Mouse (Mus musculus): ENCODE measurements around the gene Duxf3. TPM values are rescaled to one million over a fixed set of nuclear protein-coding genes. Genes with fewer than 3 reads are reported as not detected.
"Not testable (repeated sequence)": the region's sequence is repeated elsewhere in the genome, so short reads cannot be mapped to it uniquely, and the experiment has no call there.

Gene Duxf3
- polyA plus RNA-seq (2015; fragmentation: Nextera tagmentation; extraction: Ambion mirVana) = not detected in 2 replicates

- WGBS = 76% methylated on average over 7 of the region's 8 CpGs
- not testable (repeated sequence) for H3K4me1 ChIP-seq (replicated peaks); H3K27me3 ChIP-seq; H3K36me3 ChIP-seq; H3K4me3 ChIP-seq; H3K4me2 ChIP-seq; H3K9ac ChIP-seq; H3K27ac ChIP-seq (replicated peaks)
- peaks cover 20% of the 10 kb centered on the region for H3K9me3 ChIP-seq
- peak; percentile 51 for ATAC-seq (ENCODE audit: low read depth)
These were observed at the start of gene Duxf3 for GRCm38 (mm10) chr10:58232641-58232969. Gene Duxf3 (minus strand): TSS chr10:58232675.

GRCm38 (mm10) chr10:58282238-58282637 is 49.8 kb upstream of the Duxf3 start:
- H3K27me3 ChIP-seq = no peaks in the 10 kb centered on the region
- peaks cover 79% of the 10 kb centered on the region for H3K36me3 ChIP-seq
- 94% methylated on average over 7 of the region's 7 CpGs for WGBS

GRCm38 (mm10) chr10:58258466-58258865 is 26.0 kb upstream of the Duxf3 start:
- peaks cover 47% of the 10 kb centered on the region for H3K36me3 ChIP-seq
- H3K4me2 ChIP-seq = no peak overlapping the region
- H3K27me3 ChIP-seq = no peaks in the 10 kb centered on the region
- ATAC-seq (ENCODE audit: low read depth) = no peak
- no peak overlapping the region for H3K27ac ChIP-seq (replicated peaks)
- H3K4me1 ChIP-seq (replicated peaks) = peaks cover 15% of the 10 kb centered on the region
- no peaks in the 10 kb centered on the region for H3K9me3 ChIP-seq
- WGBS = 79% methylated on average over 5 of the region's 5 CpGs
- H3K9ac ChIP-seq = no peak overlapping the region
- H3K4me3 ChIP-seq = no peak overlapping the region

More at GRCm38 (mm10) chr10:58282238-58282637, 49.8 kb upstream of the Duxf3 start:
- no peaks in the 10 kb centered on the region for H3K4me1 ChIP-seq (replicated peaks)
- no peak overlapping the region for H3K9ac ChIP-seq
- H3K4me2 ChIP-seq = no peak overlapping the region
- ATAC-seq (ENCODE audit: low read depth) = no peak
- H3K27ac ChIP-seq (replicated peaks) = no peak overlapping the region
- no peaks in the 10 kb centered on the region for H3K9me3 ChIP-seq
- H3K4me3 ChIP-seq = no peak overlapping the region

- Histone ChIP-seq H3K27me3 (no peaks in the 10 kb centered on the region), H3K4me1 (replicated peaks) (peaks cover 15% of the 10 kb centered on the region), H3K4me3 (peak overlapping the region; percentile 86), H3K9me3 (no peaks in the 10 kb centered on the region), H3K4me2 (peak overlapping the region; percentile 64), H3K9ac (peak overlapping the region; percentile 81), H3K27ac (replicated peaks) (no peak overlapping the region), H3K36me3 (peaks cover 30% of the 10 kb centered on the region)
- 14% methylated on average over 4 of the region's 4 CpGs for WGBS
- ATAC-seq (ENCODE audit: low read depth) = no peak
These were observed 23.5 kb upstream of the Duxf3 start for GRCm38 (mm10) chr10:58255954-58256353.

GRCm38 (mm10) chr10:58255213-58255892 is 22.9 kb upstream of the Duxf3 start, which contains the start of gene Gcc2:
Gene Gcc2 (plus strand): TSS chr10:58255497.
- Histone ChIP-seq H3K9me3 (no peaks in the 10 kb centered on the region), H3K9ac (peak within 1 kb of the TSS; percentile 81), H3K4me3 (peak within 1 kb of the TSS; percentile 86), H3K4me2 (peak within 1 kb of the TSS; percentile 64), H3K27me3 (no peaks in the 10 kb centered on the region), H3K27ac (replicated peaks) (peak within 1 kb of the TSS; percentile 82), H3K4me1 (replicated peaks) (peaks cover 15% of the 10 kb centered on the region), H3K36me3 (peaks cover 24% of the 10 kb centered on the region)
- peak; percentile 100 for ATAC-seq (ENCODE audit: low read depth)
- under 1% methylated on average over 58 of the region's 58 CpGs for WGBS

- H3K27ac ChIP-seq (replicated peaks) = peak overlapping the region; percentile 82; the same call in 1 of the 2 replicates
- peaks cover 17% of the 10 kb centered on the region for H3K36me3 ChIP-seq
- peak overlapping the region; percentile 86 for H3K4me3 ChIP-seq
- WGBS = 31% methylated on average over 6 of the region's 6 CpGs
- H3K4me2 ChIP-seq = peak overlapping the region; percentile 64
- H3K4me1 ChIP-seq (replicated peaks) = peaks cover 15% of the 10 kb centered on the region
- H3K27me3 ChIP-seq = no peaks in the 10 kb centered on the region
- H3K9ac ChIP-seq = peak overlapping the region; percentile 81
- no peaks in the 10 kb centered on the region for H3K9me3 ChIP-seq
- peak; percentile 23 for ATAC-seq (ENCODE audit: low read depth)
These were observed 22.2 kb upstream of the Duxf3 start for GRCm38 (mm10) chr10:58254635-58255175.

- no peak for ATAC-seq (ENCODE audit: low read depth)
- H3K4me1 ChIP-seq (replicated peaks) = peaks cover 2% of the 10 kb centered on the region
- 19% methylated on average over 1 of the region's 1 CpGs for WGBS
These were observed 17.1 kb upstream of the Duxf3 start for GRCm38 (mm10) chr10:58249535-58249934.

GRCm38 (mm10) chr10:58238984-58239740 is 6.7 kb upstream of the Duxf3 start:
- not testable (repeated sequence) for H3K4me2 ChIP-seq; H3K27ac ChIP-seq (replicated peaks); H3K9ac ChIP-seq; H3K36me3 ChIP-seq; H3K4me1 ChIP-seq (replicated peaks); H3K9me3 ChIP-seq; H3K27me3 ChIP-seq; H3K4me3 ChIP-seq
- 82% methylated on average over 8 of the region's 8 CpGs for WGBS
- ATAC-seq (ENCODE audit: low read depth) = 0 out of 2 replicates have a peak, but pooled peaks have one; percentile 56

More at GRCm38 (mm10) chr10:58249535-58249934, 17.1 kb upstream of the Duxf3 start:
- H3K36me3 ChIP-seq = no peaks in the 10 kb centered on the region
- no peaks in the 10 kb centered on the region for H3K9me3 ChIP-seq
- H3K27ac ChIP-seq (replicated peaks) = no peak overlapping the region
- no peaks in the 10 kb centered on the region for H3K27me3 ChIP-seq
- H3K4me3 ChIP-seq = no peak overlapping the region
- no peak overlapping the region for H3K9ac ChIP-seq
- no peak overlapping the region for H3K4me2 ChIP-seq

- H3K27me3 ChIP-seq = no peaks in the 10 kb centered on the region
- no peak within 1 kb of the TSS for H3K9ac ChIP-seq
- 87% methylated on average over 10 of the region's 10 CpGs for WGBS
- ATAC-seq (ENCODE audit: low read depth) = no peak
- H3K9me3 ChIP-seq = peaks cover 20% of the 10 kb centered on the region
- no peaks in the 10 kb centered on the region for H3K4me1 ChIP-seq (replicated peaks)
- no peak within 1 kb of the TSS for H3K4me2 ChIP-seq
- H3K27ac ChIP-seq (replicated peaks) = no peak within 1 kb of the TSS
- no peak within 1 kb of the TSS for H3K4me3 ChIP-seq
- H3K36me3 ChIP-seq = no peaks in the 10 kb centered on the region
These were observed 4.1 kb upstream of the Duxf3 start, which contains the start of gene Gm4981 for GRCm38 (mm10) chr10:58236613-58237012. Gene Gm4981 (minus strand): TSS chr10:58236701.

- H3K9ac ChIP-seq; H3K4me2 ChIP-seq; H3K27ac ChIP-seq (replicated peaks); H3K4me3 ChIP-seq; H3K4me1 ChIP-seq (replicated peaks); H3K27me3 ChIP-seq; ATAC-seq (ENCODE audit: low read depth); H3K36me3 ChIP-seq: not testable (repeated sequence)
- WGBS = 83% methylated on average over 4 of the region's 4 CpGs
- H3K9me3 ChIP-seq = peaks cover 24% of the 10 kb centered on the region
These were observed 2.5 kb upstream of the Duxf3 start for GRCm38 (mm10) chr10:58234985-58235384.

- H3K27me3 ChIP-seq; H3K4me1 ChIP-seq (replicated peaks); H3K27ac ChIP-seq (replicated peaks); H3K4me2 ChIP-seq; H3K36me3 ChIP-seq; ATAC-seq (ENCODE audit: low read depth); H3K4me3 ChIP-seq; H3K9ac ChIP-seq: not testable (repeated sequence)
- peaks cover 20% of the 10 kb centered on the region for H3K9me3 ChIP-seq
These were observed 1.3 kb upstream of the Duxf3 start for GRCm38 (mm10) chr10:58233740-58234121.

GRCm38 (mm10) chr10:58233054-58233739 is 722 bp upstream of the Duxf3 start:
- H3K27me3 ChIP-seq; H3K36me3 ChIP-seq; H3K9ac ChIP-seq; H3K4me2 ChIP-seq; H3K4me1 ChIP-seq (replicated peaks); H3K27ac ChIP-seq (replicated peaks); H3K4me3 ChIP-seq: not testable (repeated sequence)
- WGBS = 72% methylated on average over 10 of the region's 10 CpGs
- peaks cover 20% of the 10 kb centered on the region for H3K9me3 ChIP-seq
- ATAC-seq (ENCODE audit: low read depth) = peak; percentile 46
